Mouse (Mus musculus) CH12.LX (cell line): ENCODE measurements at regions not wholly inside any gene's neighbourhood (a gene's known extent, or its start where the extent isn't known, plus 50 kb on each side); places are given as distances from the start of the nearest gene placed in this dataset.

ENCODE experiments used
- DNase-seq: peaks from one replicate; pipeline ENCODE4 v3.0.0-alpha.2; 2013; ENCODE audit errors: extremely low read depth
- H3K27ac ChIP-seq: 2 replicates; pipeline ENCODE4 v1.5.1; 2012; ENCODE audit warnings: low read depth, mild to moderate bottlenecking, control low read depth, moderate library complexity; ENCODE audit not compliant: insufficient read depth
- H3K27me3 ChIP-seq: replicated peaks from 2 replicates; pipeline ENCODE3; 2012; ENCODE audit warnings: inconsistent platforms
- H3K36me3 ChIP-seq, 2 experiments: replicated peaks in 1 of 2; 2 replicates each; pipeline versions ENCODE3 to v1.6.1; 2012; ENCODE audit warnings: inconsistent platforms in 1 of 2, low read length in 1 of 2, mild to moderate bottlenecking in 1 of 2, mixed read lengths in 1 of 2, moderate library complexity in 1 of 2; ENCODE audit not compliant: control insufficient read depth in 1 of 2, insufficient read depth in 1 of 2
- H3K4me1 ChIP-seq, 2 experiments: 2 replicates each; pipeline ENCODE4 v1.6.1; 2012; ENCODE audit warnings: inconsistent platforms in 1 of 2, moderate library complexity in 1 of 2; ENCODE audit not compliant: insufficient read depth in 2 of 2, control insufficient read depth in 1 of 2
- H3K4me2 ChIP-seq: 2 replicates; pipeline ENCODE4 v1.6.1; 2012; ENCODE audit warnings: low read depth, mild to moderate bottlenecking, control low read depth; ENCODE audit not compliant: poor library complexity, insufficient read depth, severe bottlenecking
- H3K4me3 ChIP-seq, 3 experiments: fragments of 150-350 bp in 1 of 3; sonication (generic) in 1 of 3; replicated peaks in 1 of 3; 2 replicates each; pipeline versions ENCODE3 to v1.5.1; 2011 to 2012; ENCODE audit warnings: low read depth in 2 of 3, low read length in 2 of 3, mild to moderate bottlenecking in 2 of 3, moderate library complexity in 2 of 3, control low read depth in 1 of 3, improper control_type of control experiment in 1 of 3, inconsistent platforms in 1 of 3, mixed read lengths in 1 of 3; ENCODE audit not compliant: poor library complexity in 1 of 3
- H3K79me2 ChIP-seq: replicated peaks from 2 replicates; pipeline ENCODE4 v1.6.1; 2012; ENCODE audit warnings: mild to moderate bottlenecking, moderate library complexity; ENCODE audit not compliant: control insufficient read depth, poor library complexity, insufficient read depth, severe bottlenecking; ENCODE audit errors: extremely low read depth
- H3K9ac ChIP-seq: 2 replicates; pipeline ENCODE4 v1.6.1; 2012; ENCODE audit warnings: low read depth, mild to moderate bottlenecking, control low read depth, moderate library complexity; ENCODE audit not compliant: insufficient read depth
- H3K9me3 ChIP-seq: replicated peaks from 2 replicates; pipeline ENCODE3; 2012; ENCODE audit warnings: low read length, inconsistent platforms, mixed read lengths
- CHD1 ChIP-seq: IDR thresholded peaks from 2 replicates; pipeline ENCODE4 v1.6.1; 2012; ENCODE audit warnings: low read depth, low read length, improper control_type of control experiment, inconsistent platforms
- CTCF ChIP-seq, 2 experiments: IDR thresholded peaks in 1 of 2; conservative IDR thresholded peaks in 1 of 2; 2 replicates each; pipeline ENCODE4 v1.5.1; 2011 to 2012; ENCODE audit warnings: low read depth in 2 of 2, low read length in 2 of 2, improper control_type of control experiment in 1 of 2, inconsistent platforms in 1 of 2, mild to moderate bottlenecking in 1 of 2, moderate library complexity in 1 of 2
- HCFC1 ChIP-seq: IDR thresholded peaks from 2 replicates; pipeline ENCODE4 v1.6.1; 2012; ENCODE audit warnings: low read depth, mild to moderate bottlenecking, inconsistent platforms, low read length, improper control_type of control experiment
- IRF4 ChIP-seq: IDR thresholded peaks from 2 replicates; pipeline ENCODE4 v1.6.1; 2014; ENCODE audit warnings: low read depth, mild to moderate bottlenecking, inconsistent platforms, low read length, improper control_type of control experiment
- JUN ChIP-seq: IDR thresholded peaks from 2 replicates; pipeline ENCODE4 v1.6.1; 2011; ENCODE audit warnings: low read depth, mild to moderate bottlenecking, low read length, improper control_type of control experiment, moderate library complexity; ENCODE audit not compliant: insufficient read depth
- MEF2A ChIP-seq: IDR thresholded peaks from 2 replicates; pipeline ENCODE4 v1.6.1; 2014; ENCODE audit warnings: low read depth, mild to moderate bottlenecking, inconsistent platforms, low read length, improper control_type of control experiment, borderline replicate concordance
- MXI1 ChIP-seq: IDR thresholded peaks from 2 replicates; pipeline ENCODE4 v1.6.1; 2011; ENCODE audit warnings: mild to moderate bottlenecking, low read depth, low read length, improper control_type of control experiment
- NELFE ChIP-seq: IDR thresholded peaks from 2 replicates; pipeline ENCODE4 v1.6.1; 2011; ENCODE audit warnings: low read depth, low read length, improper control_type of control experiment
- SMC3 ChIP-seq: IDR thresholded peaks from 2 replicates; pipeline ENCODE4 v1.6.1; 2011; ENCODE audit warnings: low read depth, low read length, improper control_type of control experiment
- TBP ChIP-seq: conservative IDR thresholded peaks from 2 replicates; pipeline ENCODE4 v1.6.1; 2011; ENCODE audit warnings: low read depth, low read length, improper control_type of control experiment
- ZMIZ1 ChIP-seq: IDR thresholded peaks from 2 replicates; pipeline ENCODE4 v1.6.1; 2012; ENCODE audit warnings: low read depth, mild to moderate bottlenecking, inconsistent platforms, low read length, improper control_type of control experiment
- dilution Hi-C: fragments of 300-500 bp; cut with MboI; formaldehyde crosslinking; loops from 2 replicates; pipeline ENCODE4 v1.14.3; 2020; ENCODE audit warnings: low sequenced_read_pairs; ENCODE audit not compliant: extremely low pct_unique_long_range_greater_than_20kb, extremely low pct_ligation_motif_present
- in situ Hi-C: fragments of 300-500 bp; cut with MboI; formaldehyde crosslinking; loops from 3 replicates; pipeline ENCODE4 v1.14.3; 2019; ENCODE audit warnings: low sequenced_read_pairs, low pct_ligation_motif_present, low pct_unique_long_range_greater_than_20kb, mixed read lengths

DNA sequence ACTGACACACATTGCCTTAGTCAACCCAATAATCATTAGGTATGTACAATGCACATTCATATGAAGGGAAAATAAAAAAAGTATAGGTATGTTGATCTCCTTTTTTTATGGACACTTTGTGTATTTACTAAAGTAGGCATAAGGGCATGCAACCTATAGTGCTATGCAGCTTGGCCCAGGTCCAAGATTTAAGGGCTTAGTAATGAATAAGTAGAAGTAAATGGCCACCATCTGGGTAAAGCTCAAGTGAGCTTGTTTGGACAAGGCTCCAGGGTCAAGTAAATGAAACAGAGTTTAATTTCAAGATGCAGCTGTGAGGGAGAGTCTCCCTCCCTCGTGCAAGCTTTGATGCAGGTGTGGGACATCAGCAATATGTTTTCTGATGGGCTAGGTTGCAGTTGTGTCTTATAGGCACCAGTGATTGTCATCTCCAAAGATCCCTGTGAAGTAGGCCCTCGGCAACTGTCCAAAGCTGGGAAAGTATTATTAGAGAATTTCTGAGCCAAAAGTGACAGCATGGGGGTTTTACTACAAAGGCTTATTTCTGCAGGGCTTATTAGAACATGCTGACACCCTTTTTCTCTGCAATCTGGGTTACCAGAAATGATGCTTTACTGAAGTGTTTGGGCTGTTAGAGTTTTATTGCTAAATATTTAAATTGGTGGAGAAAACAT is 1030.5 kb upstream of the Cdh8 start:
- no peaks in the 10 kb centered on the region for H3K27me3 ChIP-seq

More for the DNA sequence above, 1030.5 kb upstream of the Cdh8 start:
- Histone ChIP-seq H3K36me3 (no peaks in the 10 kb centered on the region), H3K9me3 (peaks cover 18% of the 10 kb centered on the region), H3K27ac (no peak overlapping the region), H3K9ac (no peak overlapping the region), H3K4me2 (no peak overlapping the region), H3K4me1 (no peaks in the 10 kb centered on the region), H3K79me2 (no peaks in the 10 kb centered on the region), H3K4me3 (no peak overlapping the region)
- DNase-seq = no peak
- dilution Hi-C loops (no loop called here), in situ Hi-C loops (no loop called here)
- TF ChIP-seq CHD1 (no peak), NELFE (no peak), SMC3 (no peak), ZMIZ1 (no peak), JUN (no peak), MEF2A (no peak), HCFC1 (no peak), MXI1 (no peak), IRF4 (no peak), CTCF (conservative IDR thresholded peaks at IDR 0.05 in 1 of 2, IDR thresholded peaks at IDR 0.05 in 1 of 2; ENCODE audit: low read depth in 2 of 2, low read length in 2 of 2) (no peak), TBP (no peak)
